Mouse (Mus musculus) left cerebral cortex, adult 8-10 months (tissue): Measurements from ENCODE around the gene Tspan9. TPM values are rescaled to one million over a fixed set of nuclear protein-coding genes. Genes with fewer than 3 reads are reported as not detected.

ENCODE experiments used
- DNase-seq, 2 experiments: peaks; one replicate each; pipeline ENCODE4 v3.0.0; 2022; ENCODE audit warnings: low spot score in 2 of 2
- total RNA-seq, 4 experiments: library from RNA; stranded (reverse); gene quantifications; 2 replicates each; pipeline ENCODE4 v1.2.4; 2022

Gene Tspan9
- total RNA-seq, 4 experiments from 2014 or later: 45.6 to 54.7 (median 49.0) TPM

DNA sequence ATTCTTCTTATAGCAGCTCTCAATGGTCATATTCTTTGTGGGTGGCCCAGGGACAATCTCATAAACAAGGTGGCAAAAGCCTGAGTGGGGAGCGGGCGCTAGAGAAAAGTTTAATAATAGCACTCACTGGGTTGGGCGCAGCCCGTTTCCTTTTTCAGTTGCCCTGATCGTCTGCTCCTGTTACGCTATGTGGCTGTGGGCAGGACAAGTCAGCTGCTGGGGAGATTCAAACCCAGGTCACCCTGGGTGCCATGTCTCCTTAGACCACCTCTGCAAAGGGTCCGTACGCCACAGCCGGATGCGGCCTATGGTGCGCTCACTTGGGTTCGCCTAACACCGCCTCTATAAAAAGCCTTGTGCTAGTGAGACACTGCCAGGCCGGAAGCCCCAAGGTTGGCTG lies 156.0 kb downstream of the Tspan9 start:
- DNase-seq: no peak

DNA sequence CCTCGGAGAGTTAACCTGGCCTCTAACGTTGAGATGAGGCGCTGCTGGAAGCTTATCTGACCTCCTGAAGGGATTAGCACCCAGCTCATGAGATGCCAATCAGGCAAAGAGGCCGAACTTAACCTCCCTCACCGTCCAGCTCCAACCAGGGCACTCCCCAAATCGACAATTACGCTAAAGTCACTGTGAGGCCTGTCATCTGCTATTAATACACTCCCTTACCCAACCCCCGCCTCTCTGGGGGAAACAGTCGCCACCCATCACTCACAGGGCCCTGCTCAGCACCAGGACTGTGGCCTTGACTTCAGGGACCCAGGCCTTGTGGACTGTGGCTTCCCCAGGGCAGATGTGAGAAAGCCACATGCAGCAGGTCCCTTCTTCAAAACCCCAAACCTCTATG lies 157.0 kb downstream of the Tspan9 start:
- no peak for DNase-seq

- no peak for DNase-seq
Measured at GRCm38 (mm10) chr6:127981176-127981575, 162.2 kb downstream of the Tspan9 start.

GRCm38 (mm10) chr6:127980381-127981045 lies 162.9 kb downstream of the Tspan9 start:
- no peak for DNase-seq

DNA sequence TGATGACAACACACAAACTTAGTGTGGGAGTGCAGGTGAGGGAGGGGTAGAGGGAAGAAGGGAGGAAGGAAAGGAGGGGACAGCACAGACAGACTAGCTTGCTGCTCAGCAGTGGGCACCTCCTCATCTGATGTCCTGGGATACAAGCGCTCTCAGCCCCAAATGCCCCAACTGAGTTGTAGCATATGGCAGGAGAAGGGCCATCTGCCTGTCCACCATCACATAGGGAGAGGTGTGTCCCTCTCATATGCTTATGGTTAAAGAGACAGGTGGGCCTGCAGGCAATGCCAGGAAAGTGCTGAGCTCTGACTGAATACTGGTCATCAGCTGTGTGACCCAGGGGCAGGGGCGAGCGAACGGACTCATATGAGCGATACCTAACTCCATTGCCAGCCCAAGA lies 163.6 kb downstream of the Tspan9 start:
- DNase-seq: no peak

- DNase-seq: no peak
Measured at GRCm38 (mm10) chr6:127978941-127979340, 164.5 kb downstream of the Tspan9 start.

DNA sequence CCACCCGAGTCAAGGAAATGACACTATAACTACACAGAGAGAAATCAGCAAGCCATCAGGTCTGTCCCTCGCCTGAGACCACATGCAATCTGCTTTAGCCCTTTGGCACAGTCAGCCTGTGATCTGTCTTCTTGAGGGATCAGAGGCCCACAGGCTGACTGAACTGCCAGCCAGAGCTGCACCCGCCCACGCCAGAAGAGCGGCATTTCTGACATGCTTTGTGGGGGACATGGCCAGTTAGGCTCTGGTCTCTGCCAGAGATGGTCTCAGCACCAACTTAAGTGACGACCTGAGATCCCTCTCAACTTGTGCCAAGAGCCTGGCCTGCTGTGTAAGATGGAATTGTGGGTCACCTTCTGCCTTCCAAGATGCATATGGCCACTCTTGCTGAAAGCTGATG lies 166.7 kb downstream of the Tspan9 start:
- DNase-seq: no peak

- DNase-seq: no peak
Measured at GRCm38 (mm10) chr6:127974000-127974399, 169.4 kb downstream of the Tspan9 start.

DNA sequence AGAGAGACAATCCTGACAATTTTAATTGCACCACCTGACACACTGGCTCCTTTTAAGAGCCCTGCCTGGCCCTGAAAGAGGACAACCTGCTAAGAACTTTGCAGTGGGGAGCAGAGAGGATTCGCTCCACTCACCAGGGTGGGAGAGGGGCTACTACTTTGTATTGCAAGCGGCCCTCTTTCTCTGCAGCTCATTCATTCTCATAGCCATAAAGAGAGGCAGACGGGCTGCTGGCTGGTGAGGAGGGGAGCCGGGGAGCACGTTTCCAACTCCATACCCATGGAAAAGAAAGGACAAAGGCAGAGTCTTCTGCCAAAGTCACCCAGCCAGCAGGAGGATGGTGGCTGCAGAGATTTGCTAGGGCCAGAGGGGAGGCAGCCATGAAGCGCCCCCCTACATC lies 169.8 kb downstream of the Tspan9 start:
- DNase-seq: no peak

GRCm38 (mm10) chr6:127971931-127972330 lies 171.5 kb downstream of the Tspan9 start:
- DNase-seq: no peak

DNA sequence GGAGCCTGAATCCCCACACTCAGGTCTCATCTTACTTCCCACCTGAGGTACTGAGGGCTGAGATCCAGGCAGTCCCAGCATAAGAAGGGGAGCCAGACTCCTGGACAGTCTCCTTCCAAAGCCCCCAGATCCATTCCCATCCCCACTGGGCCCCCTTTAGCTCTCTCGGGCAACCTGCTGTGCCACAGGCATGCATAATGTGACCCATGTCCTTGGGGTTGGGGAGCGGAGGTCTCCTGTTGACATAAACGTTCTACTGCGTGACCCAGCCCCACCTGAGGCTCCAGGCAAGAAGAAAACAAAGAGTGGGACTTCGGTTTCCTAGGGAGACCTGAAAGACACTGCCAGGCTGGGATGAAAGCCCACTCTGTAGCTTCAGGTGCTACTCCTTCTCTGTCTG lies 172.5 kb downstream of the Tspan9 start:
- no peak for DNase-seq

- peak; percentile 50 to 74 for DNase-seq
Measured at GRCm38 (mm10) chr6:127970120-127970519, 173.3 kb downstream of the Tspan9 start.

GRCm38 (mm10) chr6:127969709-127970108 lies 173.7 kb downstream of the Tspan9 start:
- DNase-seq: no peak

DNA sequence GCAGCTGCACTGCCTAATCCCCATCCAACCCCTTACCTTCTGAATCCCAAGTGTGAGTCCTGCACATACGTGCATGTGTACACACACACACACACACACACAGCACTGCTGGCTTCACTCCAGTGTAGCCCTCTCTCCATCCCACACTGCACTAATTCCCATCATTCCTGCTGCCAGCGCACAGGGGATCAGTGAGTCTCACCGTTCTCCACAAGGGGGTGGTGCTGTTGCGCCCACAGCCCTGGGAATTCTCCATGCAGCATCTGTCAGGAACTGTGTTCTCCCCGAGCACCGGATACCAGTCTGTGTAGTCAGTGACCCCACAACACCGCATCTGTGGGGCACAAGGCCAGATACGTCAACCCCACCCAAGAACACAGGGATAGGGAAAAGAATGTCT lies 177.9 kb downstream of the Tspan9 start:
- peak in 1 of 2 experiments; percentile 35 for DNase-seq

- no peak for DNase-seq
Measured at GRCm38 (mm10) chr6:127960203-127960602, 183.2 kb downstream of the Tspan9 start.

DNA sequence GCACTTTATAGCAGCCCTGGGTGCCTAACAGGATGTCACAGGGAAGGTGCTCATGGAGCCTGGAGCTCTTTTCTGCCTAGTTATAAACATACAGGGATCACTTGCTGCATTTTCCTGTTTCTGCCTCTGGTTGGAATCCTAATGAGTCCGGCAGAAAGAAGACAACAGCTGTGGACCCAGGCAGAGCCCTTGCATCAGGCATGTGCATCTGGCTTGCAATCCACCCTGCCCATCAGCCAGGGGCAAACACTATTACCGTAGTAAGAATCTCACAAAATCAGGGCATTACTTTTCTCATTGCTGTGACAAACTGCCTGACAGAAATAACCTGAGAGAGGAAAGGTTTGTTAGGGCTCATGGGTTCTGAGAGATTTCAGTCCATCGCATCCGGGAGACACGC lies 187.2 kb downstream of the Tspan9 start:
- DNase-seq: no peak

DNA sequence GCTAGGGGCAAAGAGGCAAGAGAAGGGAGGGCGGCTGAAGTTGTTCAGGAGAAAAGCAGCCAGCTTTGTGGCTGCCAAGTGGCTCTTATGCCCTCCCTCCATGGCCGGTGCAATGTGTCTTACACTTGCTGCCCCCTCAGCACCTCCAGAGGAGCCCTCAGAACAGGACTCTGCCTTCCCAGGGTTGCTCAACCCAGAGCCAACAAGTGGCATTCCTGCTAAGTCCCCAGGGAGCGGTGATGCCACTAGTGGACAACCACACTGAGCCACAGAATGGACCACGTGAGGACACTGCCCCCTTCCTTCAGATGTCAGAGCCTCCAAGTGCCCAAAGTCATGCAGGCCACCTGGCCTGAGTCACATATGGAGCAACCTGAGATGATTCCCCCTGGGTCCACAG lies 190.3 kb downstream of the Tspan9 start:
- no peak for DNase-seq

GRCm38 (mm10) chr6:127949885-127950284 lies 193.5 kb downstream of the Tspan9 start:
- DNase-seq: no peak

DNA sequence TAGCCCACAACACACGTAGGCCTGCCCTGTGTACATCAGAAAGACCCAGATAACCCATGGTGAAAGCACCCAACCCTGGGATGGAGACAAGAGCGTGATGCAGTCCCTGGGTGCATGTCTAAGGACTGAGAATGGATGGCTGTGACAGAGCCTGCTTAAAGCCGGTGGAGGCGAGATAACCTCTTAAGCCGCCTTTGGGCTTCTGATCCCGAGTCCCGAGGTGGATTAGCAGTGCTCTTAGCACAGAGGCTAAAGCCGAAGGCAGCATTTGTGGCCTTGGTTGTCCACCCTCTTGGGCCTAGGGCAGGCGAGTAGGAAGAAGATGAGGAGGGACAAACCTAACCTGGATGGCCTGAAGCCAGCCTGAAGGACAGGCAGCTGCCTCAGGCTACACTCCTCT lies 194.7 kb downstream of the Tspan9 start:
- DNase-seq: no peak

GRCm38 (mm10) chr6:127945725-127946124 lies 197.7 kb downstream of the Tspan9 start:
- peak; percentile 38 to 53 for DNase-seq

DNA sequence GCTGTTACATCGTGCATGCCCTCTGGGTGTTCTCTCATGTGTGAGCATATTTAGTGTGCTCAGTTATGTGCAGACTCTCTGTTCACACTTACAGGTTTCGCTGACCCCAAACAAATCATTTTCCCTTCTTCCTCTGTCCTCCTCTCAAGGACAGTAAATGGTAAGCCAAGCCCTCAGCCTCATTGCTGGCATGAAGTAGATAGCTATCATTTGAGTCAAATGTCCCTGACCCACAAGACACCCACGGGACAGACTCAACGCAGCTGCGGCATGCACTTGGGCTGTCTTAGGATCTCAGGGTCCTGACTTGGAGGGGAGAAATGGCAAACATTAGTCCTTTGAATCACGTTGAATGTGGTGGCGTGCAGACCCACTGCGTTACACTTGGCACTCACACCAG lies 201.0 kb downstream of the Tspan9 start:
- DNase-seq: no peak

DNA sequence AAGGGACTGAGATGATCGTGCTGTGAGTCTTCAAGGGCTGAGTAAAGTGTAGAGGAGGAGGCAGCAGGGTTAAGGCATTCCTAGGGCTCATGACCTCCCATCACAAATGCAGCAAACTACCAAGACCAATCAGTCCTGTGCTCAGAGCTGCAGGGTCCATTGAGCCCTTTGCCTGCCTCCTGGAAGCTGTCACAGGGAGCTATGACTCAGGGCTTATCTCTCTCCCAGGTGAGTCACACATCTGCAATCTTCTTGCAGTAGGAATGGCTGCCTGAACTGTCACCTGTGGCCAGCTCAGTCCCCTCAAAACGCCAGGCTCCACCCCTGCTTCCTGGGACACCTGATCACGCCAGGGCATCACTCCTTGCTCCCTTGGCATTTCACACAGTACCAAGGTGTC lies 208.3 kb downstream of the Tspan9 start:
- DNase-seq: no peak

GRCm38 (mm10) chr6:127933841-127934240 lies 209.6 kb downstream of the Tspan9 start:
- DNase-seq: no peak

DNA sequence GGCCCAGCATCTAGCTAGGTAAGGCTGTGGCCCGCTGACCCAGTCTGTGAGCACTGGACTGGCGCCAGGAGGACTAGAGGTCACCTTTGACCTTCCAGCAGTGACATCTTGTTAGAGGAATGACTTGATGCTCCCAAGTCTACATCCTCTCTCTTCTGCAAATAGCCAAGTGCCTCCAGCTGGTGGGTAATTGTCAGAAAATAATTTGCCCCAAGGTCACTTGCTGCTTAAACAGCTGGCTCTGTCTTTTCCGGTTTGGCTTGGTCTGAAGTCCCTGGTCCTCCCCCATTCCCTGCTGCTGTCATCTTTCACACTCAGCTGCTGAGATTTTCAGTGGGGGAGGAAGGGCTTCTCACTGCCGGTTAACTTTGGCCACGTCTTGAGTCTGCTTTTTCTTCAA lies 210.7 kb downstream of the Tspan9 start:
- no peak for DNase-seq
